Mouse (Mus musculus) kidney, postnatal 0 days (tissue): Measurements from ENCODE around the gene Thap3. TPM values are rescaled to one million over a fixed set of nuclear protein-coding genes. Genes with fewer than 3 reads are reported as not detected.

Experiments
- ATAC-seq: fragments of 200-750 bp; cut with Nextera tagmentation; replicated peaks from 2 replicates; pipeline ENCODE4 v1.8.0; 2017; ENCODE audit warnings: low read depth, moderate number of reproducible peaks, moderate TSS enrichment, moderate library complexity; ENCODE audit not compliant: low FRiP score
- DNase-seq: peaks from one replicate; pipeline ENCODE4 v3.0.0-alpha.2; 2016; ENCODE audit warnings: low spot score
- H3K27ac ChIP-seq: fragments of 300-500 bp; sonication (generic); 2 replicates; pipeline ENCODE4 v1.5.1; 2014; ENCODE audit warnings: mild to moderate bottlenecking
- H3K27me3 ChIP-seq: fragments of 300-500 bp; sonication (generic); 2 replicates; pipeline ENCODE4 v1.6.1; 2014; ENCODE audit warnings: low read length, mixed read lengths; ENCODE audit not compliant: insufficient read depth
- H3K36me3 ChIP-seq: fragments of 300-500 bp; sonication (generic); 2 replicates; pipeline ENCODE4 v1.6.1; 2014; ENCODE audit warnings: low read length, mixed read lengths; ENCODE audit not compliant: insufficient read depth
- H3K4me1 ChIP-seq: fragments of 300-500 bp; sonication (generic); replicated peaks from 2 replicates; pipeline ENCODE4 v1.6.1; 2014; ENCODE audit warnings: antibody characterized with exemption, low read length, mixed read lengths; ENCODE audit not compliant: insufficient read depth
- H3K4me2 ChIP-seq: fragments of 300-500 bp; sonication (generic); 2 replicates; pipeline ENCODE4 v1.6.1; 2014; ENCODE audit warnings: mild to moderate bottlenecking, low read length, moderate library complexity, mixed read lengths
- H3K4me3 ChIP-seq: fragments of 300-500 bp; sonication (generic); replicated peaks from 2 replicates; pipeline ENCODE4 v1.5.1; 2014; ENCODE audit warnings: low read depth, low read length
- H3K9ac ChIP-seq: fragments of 300-500 bp; sonication (generic); 2 replicates; pipeline ENCODE4 v1.6.1; 2014; ENCODE audit warnings: low read depth, low read length
- H3K9me3 ChIP-seq: fragments of 300-500 bp; sonication (generic); replicated peaks from 2 replicates; pipeline ENCODE4 v1.6.1; 2016; ENCODE audit warnings: low read length, inconsistent platforms, mixed read lengths
- CTCF ChIP-seq: IDR thresholded peaks from 2 replicates; pipeline ENCODE4 v1.5.1; 2016; ENCODE audit warnings: antibody characterized with exemption, low read depth, mild to moderate bottlenecking, moderate library complexity
- WGBS: fragments of 180-500 bp; shearing (Covaris S2); extraction: QIAGEN DNeasy Blood & Tissue Kit; methylation state at CpG from one replicate; pipeline ENCODE4 v1.1.7; 2014; 5-methylcytosine and 5-hydroxymethylcytosine counted together
- polyA plus RNA-seq: library from polyadenylated mRNA; unstranded; fragments of >200 nt; fragmentation: Nextera tagmentation; extraction: Ambion mirVana; gene quantifications from 2 replicates; pipeline ENCODE4 v1.2.1, GENCODE M21; 2015

Thap3 gene
- polyA plus RNA-seq, 1 experiment from 2014 or later: 35.1 TPM

- Histone ChIP-seq H3K36me3 (peaks cover 8% of the 10 kb centered on the region), H3K9me3 (no peaks in the 10 kb centered on the region), H3K27me3 (no peaks in the 10 kb centered on the region), H3K9ac (peak overlapping the region; percentile 82), H3K4me2 (peak overlapping the region; percentile 88), H3K27ac (peak overlapping the region; percentile 93), H3K4me1 (peaks cover 18% of the 10 kb centered on the region; the same call in 1 of the 2 replicates), H3K4me3 (peak overlapping the region; percentile 99)
- WGBS: 3% methylated on average over 13 of the region's 13 CpGs
- DNase-seq (no peak), ATAC-seq (no peak)
- no peak for TF ChIP-seq CTCF
Measured at GRCm38 (mm10) chr4:151996951-151997222, 8.1 kb upstream of the Thap3 start.

GRCm38 (mm10) chr4:151996173-151996950 is 7.6 kb upstream of the Thap3 start, which contains the start of gene Phf13:
Gene Phf13, minus strand, starts transcription at chr4:151996258.
- peak within 1 kb of the TSS; percentile 94 for H3K9ac ChIP-seq
- H3K4me3 ChIP-seq: peak within 1 kb of the TSS; percentile 99
- no peaks in the 10 kb centered on the region for H3K9me3 ChIP-seq
- ATAC-seq: peak; percentile 95
- peak; percentile 99 for DNase-seq
- WGBS: under 1% methylated on average over 94 of the region's 94 CpGs
- H3K4me1 ChIP-seq: peaks cover 18% of the 10 kb centered on the region; the same call in 1 of the 2 replicates
- no peaks in the 10 kb centered on the region for H3K27me3 ChIP-seq
- peak within 1 kb of the TSS; percentile 88 for H3K4me2 ChIP-seq
- peaks cover 13% of the 10 kb centered on the region for H3K36me3 ChIP-seq
- no peak for TF ChIP-seq CTCF
- peak within 1 kb of the TSS; percentile 93 for H3K27ac ChIP-seq

GRCm38 (mm10) chr4:151995371-151996172 is 6.8 kb upstream of the Thap3 start:
- Histone ChIP-seq H3K9me3 (no peaks in the 10 kb centered on the region), H3K4me3 (peak overlapping the region; percentile 99), H3K27ac (peak overlapping the region; percentile 89), H3K4me1 (peaks cover 18% of the 10 kb centered on the region; the same call in 1 of the 2 replicates), H3K9ac (peak overlapping the region; percentile 94), H3K4me2 (peak overlapping the region; percentile 88), H3K36me3 (peaks cover 18% of the 10 kb centered on the region), H3K27me3 (no peaks in the 10 kb centered on the region)
- 2% methylated on average over 96 of the region's 111 CpGs for WGBS
- DNase-seq: no peak
- TF ChIP-seq CTCF: no peak
- peak; percentile 26 for ATAC-seq

- Histone ChIP-seq H3K36me3 (peaks cover 22% of the 10 kb centered on the region), H3K4me1 (peaks cover 18% of the 10 kb centered on the region; the same call in 1 of the 2 replicates), H3K4me3 (peak overlapping the region; percentile 99), H3K9me3 (no peaks in the 10 kb centered on the region), H3K27ac (peak overlapping the region; percentile 89), H3K9ac (peak overlapping the region; percentile 94), H3K27me3 (no peaks in the 10 kb centered on the region), H3K4me2 (peak overlapping the region; percentile 88)
- ATAC-seq (0 out of 2 replicates have a peak, but pooled peaks have one; percentile 3), DNase-seq (peak; percentile 34)
- WGBS: 2% methylated on average over 54 of the region's 61 CpGs
- TF ChIP-seq CTCF: no peak
Measured at GRCm38 (mm10) chr4:151994228-151995171, 5.7 kb upstream of the Thap3 start.

GRCm38 (mm10) chr4:151993035-151993434 is 4.2 kb upstream of the Thap3 start:
- Histone ChIP-seq H3K9ac (no peak overlapping the region), H3K27me3 (no peaks in the 10 kb centered on the region), H3K4me2 (no peak overlapping the region), H3K36me3 (peaks cover 22% of the 10 kb centered on the region), H3K9me3 (no peaks in the 10 kb centered on the region), H3K4me3 (no peak overlapping the region), H3K4me1 (peaks cover 20% of the 10 kb centered on the region; the same call in 1 of the 2 replicates), H3K27ac (no peak overlapping the region)
- WGBS: 76% methylated on average over 6 of the region's 6 CpGs
- ATAC-seq (no peak), DNase-seq (no peak)
- no peak for TF ChIP-seq CTCF
